Mouse (Mus musculus) fibroblast of lung, adult 2 months (primary cell): ENCODE data around the gene Soat2.

Experiments
- DNase-seq: peaks from one replicate; pipeline ENCODE4 v3.0.0-alpha.2; 2011; ENCODE audit warnings: low read depth

Gene Soat2

DNA sequence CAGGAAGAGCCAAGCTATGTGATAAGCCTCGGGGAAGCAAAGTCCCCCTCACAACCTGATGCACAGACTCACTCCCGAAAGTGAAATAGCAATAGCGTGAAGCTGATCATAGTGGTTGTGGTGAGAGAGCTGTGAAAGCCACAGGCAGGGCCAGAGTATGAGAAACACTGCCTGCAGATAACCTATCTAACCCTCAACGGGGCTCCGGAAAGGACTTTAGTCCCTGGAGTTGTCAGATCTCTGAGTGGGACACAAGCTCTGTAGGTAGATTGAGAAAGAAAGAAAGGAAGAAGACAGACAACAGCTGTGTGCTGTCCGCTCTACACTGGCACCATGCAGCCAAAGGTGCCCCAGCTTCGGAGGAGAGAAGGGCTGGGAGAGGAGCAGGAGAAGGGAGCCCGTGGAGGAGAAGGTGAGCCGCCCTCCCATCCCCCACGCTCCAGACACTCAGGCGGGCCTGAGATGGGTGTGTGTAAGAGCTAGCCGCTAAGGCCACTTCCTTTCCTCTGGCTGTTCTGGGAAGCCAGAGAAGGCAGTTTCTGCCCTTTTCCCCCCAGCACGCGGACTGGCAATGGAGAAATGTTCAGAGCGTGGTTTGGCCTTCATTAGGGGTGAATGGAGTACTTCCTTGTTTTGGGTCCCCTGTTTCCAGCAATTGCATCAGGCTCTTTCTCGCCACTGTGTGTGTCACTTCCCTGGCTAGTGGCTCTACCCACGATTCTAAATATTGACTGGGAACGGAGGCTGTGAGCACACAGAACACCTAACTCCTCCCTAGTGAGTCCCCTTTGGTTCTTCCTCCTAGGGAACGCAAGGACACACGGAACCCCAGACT lies at the start of gene Soat2:
TSS of gene Soat2 (plus strand) at position 226 of the 835 bp plus-strand sequence.
- peak; percentile 33 for DNase-seq

DNA sequence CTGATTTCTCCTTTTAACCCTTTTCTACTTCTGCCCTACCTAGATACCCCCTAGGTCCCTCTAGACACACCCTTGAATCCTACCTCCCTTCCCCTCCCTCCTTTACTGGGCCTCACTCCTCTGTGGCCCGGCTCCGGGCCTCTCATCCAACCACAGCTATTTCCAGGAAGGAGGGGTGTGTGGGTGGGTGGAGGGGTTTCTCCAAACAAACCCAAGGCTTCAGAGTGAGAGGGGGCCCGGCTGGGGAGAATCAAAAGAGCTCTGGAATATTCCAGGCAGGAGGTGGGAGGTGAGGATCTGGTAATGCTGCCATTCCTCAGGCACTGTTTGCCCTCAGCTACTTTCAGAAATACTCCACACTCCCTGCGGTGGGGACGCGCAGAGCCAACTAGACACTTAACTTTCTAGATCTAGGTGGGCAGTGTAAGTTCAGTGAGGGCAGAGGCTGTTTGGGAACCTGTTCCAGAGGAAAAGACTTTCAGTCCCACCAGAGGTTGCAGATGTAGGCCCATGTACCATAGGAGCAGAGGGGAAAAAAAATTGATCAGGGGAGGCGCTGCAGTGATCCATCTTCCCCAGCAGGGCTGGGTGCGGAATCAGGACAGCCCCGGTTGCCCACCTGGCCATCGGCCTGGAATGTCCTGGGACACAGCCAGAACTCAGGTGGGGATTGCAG lies 49.2 kb upstream of the Soat2 start:
- DNase-seq, result no peak

DNA sequence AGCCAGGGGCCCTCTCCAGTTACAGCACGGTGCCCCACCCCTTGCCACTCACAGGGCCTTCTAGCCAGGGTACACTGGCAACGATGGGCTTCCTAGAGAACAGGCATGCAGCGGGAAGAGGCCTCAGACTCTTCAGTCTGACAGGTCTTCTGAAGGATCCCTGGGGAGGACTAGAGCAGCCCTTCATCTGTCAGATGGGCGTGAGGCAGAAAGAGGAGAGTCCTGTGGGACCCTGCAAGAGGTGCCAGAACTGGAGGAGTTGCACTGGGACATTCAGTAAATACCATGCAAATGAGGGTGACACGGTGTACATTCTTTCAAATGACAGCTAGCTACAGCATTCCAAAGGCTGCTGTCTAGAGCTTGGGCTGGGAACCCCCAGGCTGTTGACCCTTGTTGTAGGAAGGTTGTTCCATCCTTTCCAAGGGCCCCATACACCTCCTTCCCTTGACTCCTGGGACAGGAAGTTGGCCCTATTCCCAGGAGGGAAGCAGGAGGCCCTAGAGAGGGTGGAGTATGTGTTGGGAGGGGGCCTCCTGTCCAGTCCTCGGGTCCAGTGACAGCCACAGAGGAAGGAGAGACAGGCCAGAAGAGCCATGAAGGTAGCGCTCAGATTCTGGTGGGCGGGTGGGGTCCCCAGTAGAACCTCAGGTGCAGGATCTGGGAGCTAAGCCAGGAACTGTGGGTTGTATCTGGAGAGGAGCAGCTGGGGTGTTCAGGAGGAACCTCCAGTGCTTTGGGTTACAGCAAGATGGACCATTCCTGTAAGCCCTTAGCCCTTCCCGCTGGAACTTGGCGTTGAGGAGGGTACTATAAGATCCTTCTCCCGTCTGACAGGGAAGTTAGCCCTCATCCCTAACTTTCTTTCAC lies 48.4 kb upstream of the Soat2 start:
- DNase-seq, result no peak

DNA sequence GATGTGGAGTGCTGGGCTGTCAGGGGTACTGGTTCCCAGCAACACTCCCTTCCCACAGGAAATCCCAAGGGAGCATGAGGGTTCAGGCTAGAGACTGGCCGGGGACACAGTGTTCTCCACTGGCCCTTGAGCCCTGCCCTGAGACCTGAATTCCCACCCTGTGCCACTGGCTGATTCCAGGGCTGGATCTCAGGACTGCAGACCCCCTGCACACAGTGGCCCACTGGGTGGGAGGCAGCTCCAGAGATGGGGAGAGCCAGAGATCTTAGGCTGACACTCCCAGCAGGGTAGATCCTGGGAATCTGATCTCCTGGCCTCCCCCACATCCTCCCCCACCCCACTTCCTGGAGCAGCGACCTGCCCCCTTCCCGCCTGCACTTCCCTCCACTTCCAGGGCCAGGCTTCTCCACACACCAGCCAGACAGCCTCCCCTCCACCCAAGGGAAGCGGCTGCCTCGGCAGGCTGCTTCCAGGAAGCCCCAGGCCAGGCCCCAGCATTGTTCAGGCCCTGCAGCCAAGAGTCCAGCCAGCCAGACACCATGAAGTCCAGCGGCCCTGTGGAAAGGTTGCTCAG lies 47.7 kb upstream of the Soat2 start:
- no peak for DNase-seq

DNA sequence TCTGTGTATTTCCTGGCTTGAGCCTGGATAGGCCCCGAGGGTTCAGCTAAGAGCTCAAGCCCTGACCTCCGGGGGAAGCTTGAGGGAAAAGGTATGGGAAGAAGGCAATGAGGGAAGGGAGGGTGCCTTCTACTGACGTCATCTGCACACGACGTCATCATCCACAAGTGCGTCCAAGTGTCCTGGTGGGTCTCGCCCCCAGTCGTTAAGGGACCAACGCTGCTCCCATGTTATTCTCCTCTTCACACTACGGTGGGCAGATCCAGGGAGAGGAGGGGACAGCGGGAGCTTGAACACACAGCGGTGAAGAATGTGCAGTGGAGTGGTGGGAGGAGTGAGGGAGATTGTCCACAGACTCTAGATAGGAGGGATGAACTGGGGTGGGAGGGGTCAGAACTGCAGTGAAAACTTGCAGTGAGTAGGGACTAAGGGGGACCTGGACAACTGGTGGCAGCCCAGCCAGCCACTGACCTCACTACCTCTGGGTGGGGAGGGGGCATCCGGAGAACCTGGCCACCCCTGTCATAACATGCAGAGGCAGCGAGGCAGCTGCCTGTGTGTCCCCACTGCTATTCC lies 46.9 kb upstream of the Soat2 start:
- DNase-seq, result no peak

DNA sequence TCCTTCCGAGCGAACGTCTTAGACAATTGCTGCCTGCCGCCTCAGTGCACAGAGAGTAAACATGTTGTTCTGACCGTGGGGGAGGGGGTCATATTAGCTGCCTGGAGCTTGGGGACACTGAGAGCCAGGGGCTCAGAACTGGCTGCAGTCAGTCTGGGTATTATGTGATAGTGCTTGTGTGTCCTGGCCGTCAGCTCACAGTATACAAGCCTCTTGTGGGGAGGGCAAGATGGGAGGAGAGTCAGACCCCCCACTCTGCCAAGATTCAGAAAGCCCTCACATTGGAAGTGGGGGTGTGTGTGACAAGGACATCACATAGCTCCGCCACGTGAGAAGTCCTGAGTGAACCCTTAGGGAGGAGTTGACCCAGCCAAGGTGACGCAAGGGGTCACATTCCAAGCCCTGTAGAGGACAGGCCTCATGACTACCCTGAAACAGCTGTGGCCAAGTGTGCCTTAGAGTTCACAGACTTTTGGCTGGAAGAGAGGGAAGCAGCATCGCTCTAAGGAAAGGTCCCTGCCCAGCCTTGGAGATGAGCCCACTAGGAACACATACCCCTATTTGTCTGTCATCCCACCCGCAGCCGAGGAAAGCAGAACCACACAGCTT lies 46.3 kb upstream of the Soat2 start:
- peak; percentile 79 for DNase-seq

DNA sequence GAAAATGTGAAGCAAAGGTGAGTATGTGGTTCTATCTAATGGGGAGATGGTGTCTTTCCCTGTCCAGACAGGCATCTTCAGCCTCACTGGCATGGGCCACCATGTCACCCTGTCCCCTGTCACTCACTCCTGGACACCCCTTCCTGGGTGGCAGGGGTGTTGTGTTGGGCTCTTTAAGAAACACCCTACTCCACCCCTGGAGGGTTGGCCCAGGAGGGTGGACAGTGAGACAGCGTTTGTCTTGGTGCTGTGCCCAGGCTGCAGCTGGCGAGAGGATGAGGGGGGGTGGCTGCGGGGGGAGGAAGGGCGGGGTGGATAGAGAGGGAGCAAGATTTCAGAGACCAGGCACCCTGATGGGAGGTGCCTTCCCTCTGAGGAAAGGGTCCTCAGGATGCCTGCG lies 45.0 kb upstream of the Soat2 start:
- no peak for DNase-seq

DNA sequence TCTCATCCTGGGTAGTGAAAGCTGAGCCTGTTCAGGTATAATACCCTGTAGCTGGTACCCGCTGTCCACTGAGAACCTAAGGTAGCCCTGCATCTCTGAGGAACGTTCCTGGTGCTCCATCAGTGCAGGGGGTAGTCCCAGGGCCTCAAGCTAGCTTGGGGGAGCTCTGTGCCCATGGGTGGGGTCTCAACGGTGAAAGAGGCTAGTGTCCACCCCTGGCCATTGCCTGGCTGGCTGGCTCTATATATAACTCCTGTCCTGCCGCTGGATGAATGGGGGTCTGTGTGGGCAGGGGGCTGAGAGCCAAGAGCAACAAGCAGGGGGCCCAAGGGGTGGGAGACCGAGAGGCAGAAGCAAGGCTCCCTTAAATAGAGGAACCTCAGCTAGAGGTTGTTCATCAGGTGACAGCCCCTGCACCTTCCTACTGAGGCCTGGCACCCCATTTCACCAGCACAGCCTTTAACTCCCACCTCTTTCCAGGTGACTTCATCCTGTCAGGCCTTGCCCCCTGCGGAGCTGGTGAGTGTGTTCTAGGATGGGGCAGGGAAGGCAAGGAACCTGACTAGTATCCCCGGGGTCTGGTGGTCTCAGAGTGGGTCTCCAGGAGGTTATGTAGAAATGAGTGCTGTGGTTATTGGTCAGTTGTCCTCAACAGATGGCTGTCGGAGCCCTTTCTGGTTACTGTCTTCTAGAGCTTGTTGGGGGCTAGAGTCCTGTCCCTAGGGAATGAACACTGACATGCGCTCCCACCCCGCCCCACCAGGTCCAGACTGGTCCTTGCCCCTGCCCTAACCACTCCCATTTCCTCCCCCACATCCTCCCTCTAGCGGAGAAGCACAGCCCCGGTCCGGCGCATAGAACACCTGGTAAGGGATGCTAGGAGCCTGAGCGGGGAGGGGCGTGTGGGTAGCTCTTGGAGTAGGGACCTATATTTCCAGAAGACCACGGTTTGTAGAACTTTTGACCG lies 44.3 kb upstream of the Soat2 start:
- no peak for DNase-seq

DNA sequence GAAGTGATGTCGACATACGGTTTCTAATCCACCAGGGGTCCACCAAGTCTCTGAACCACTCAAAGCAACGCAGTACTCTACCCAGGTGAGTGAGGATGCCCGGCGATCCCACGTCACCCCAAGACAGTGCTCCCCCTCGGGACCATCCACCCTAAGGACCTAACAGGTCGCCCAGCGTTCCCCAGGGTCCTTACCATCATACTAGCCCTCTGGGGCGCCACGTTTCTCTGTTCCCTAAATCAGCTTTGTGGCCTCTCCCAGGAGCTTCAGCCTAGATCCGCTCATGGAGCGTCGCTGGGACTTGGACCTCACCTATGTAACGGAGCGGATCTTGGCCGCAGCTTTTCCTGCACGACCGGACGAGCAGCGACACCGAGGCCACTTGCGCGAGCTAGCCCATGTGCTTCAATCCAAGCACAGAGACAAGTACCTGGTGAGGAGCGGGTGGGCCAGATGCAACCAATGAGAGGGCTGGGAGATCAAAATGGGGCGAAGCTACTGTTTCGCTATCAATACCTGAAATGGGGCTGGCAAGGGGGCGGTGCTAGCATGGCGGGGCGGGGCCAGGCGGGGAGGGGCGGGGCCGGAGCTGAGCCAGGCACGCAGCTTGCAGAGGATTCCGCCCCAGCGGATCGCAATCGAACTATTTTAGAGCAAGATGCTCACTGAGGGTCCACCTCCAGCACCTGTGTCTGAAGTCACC lies 43.4 kb upstream of the Soat2 start:
- DNase-seq, result no peak

DNA sequence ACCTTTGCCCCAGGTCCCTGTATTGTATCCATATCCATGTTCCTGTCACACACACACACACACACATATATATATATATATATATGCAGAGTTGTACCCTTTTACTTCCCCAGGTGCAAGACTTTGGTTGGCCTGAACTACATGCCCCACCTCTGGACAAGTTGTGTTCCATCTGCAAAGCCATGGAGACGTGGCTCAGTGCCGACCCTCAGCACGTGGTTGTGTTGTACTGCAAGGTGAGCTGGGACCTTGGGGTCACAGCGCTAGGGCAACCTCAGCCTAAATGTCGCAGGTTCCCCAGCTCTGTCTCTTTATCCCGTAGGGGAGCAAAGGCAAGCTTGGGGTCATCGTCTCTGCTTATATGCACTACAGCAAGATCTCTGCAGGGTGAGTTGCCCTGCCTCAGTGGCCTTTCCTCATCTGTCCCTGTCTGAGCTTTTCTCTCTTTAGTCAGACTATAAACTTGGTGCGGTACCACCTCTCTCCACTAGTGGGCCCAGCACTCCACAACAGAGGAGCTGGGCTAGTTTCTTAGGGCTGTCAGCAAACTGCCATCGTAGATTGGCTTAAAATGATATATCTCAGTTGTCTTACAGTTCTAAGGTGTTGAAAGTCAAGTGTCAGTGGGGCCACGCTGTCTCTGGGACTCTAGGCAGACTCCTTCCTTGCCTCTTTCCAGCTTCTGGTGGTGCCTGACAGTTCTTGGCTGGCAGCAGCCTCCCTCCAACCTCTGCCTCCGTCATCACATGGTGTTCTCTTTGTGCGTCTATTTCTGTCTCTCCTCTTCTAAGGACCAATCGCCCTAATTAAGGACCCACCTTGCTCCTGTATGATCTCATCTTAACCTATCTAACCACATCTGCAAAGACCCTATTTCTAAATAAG lies 42.4 kb upstream of the Soat2 start:
- DNase-seq, result no peak

DNA sequence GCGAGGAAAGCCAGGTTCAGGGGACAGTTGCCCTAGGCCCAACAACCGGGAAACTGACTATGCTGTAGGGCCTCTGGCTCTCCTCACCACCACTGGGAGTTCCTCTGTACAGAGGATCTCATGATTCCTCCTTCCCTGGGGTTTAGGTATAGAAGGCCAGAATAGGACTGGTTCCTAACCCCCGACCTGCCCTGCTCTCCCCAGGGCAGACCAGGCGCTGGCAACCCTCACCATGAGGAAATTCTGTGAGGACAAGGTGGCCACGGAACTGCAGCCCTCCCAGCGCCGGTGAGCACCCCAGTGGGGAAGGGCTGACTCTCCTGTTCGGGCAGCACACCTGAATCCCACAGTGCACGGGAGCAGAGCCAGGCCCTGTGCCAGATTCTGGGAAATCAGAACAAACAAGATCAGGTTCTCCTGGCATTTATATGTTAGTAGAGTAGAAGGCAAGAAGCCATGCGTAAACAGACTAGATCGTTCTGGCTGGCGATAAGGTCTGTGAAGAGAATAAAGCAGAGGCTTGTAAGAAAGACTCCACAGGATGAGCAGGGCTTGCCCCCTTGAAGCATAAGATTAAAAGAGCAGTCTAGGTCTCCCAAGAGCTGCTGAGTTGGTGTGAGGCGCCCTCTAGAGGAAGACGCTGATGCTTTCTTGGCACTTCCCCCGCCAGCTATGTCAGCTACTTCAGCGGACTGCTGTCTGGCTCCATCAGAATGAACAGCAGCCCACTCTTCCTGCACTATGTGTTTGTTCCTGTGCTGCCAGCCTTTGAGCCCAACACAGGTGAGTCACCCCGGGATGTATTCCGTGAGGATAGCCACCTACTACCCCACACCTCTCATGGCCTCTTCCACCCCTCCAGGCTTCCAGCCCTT lies 41.4 kb upstream of the Soat2 start:
- no peak for DNase-seq

DNA sequence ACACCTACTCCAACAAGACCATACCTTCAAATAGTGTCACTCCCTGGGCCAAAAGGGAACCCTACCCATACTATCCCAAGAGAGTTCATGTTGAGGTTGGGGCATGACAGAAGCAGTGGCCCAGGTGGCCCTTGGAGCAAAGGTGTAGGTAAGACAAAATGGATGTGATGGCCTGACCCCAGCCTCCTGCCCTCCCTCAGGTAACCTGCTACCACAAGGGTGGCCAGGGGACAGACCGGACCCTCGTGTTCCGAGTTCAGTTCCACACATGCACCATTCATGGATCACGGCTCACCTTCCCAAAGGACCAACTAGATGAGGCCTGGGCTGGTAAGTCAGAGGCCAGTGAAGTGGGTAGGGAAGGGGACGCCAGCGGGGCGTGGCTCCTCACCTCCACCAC lies 40.1 kb upstream of the Soat2 start:
- DNase-seq, result no peak

DNA sequence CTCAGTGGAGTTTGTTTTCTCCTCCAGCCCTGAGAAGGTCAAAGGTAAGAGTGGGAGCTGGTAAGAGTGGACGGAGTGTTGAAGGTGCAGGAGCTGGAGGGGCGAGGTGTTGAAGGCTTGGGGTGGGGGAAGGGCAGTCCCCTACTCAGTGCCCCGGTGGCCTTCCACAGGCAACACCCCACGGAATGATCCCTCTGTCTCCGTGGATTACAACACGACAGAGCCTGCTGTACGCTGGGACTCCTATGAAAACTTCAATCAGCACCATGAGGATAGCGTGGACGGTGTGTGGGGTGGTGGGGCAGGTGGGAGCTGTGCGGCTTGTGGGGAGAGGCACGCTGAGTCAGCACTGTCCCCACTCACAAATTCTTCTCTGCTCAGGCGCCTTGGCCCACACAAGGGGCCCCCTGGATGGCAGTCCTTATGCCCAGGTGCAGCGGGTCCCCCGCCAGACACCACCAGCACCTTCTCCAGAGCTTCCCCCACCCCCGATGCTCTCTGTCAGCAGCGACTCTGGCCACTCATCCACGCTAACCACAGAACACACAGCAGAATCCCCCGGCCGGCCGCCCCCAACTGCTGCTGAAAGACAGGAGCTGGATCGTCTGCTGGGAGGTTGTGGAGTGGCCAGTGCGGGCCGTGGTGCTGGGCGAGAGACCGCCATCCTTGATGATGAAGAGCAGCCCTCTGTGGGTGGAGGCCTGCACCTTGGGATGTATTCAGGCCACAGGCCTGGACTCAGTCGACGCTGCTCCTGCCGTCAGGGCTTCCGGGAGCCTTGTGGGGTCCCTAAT lies 39.4 kb upstream of the Soat2 start:
- no peak for DNase-seq

DNA sequence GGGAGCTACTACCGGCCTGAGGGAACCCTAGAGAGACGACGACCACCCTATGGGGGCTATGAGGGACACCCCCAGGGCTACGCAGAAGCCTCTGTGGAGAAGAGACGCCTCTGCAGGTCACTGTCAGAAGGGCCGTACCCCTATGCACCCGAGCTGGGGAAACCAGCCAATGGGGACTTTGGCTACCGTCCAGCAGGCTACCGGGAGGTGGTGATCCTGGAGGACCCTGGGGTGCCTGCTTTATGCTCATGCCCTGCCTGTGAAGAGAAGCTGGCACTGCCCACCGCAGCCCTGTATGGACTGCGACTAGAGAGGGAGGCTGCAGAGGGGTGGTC lies 38.9 kb upstream of the Soat2 start:
- DNase-seq, result no peak

DNA sequence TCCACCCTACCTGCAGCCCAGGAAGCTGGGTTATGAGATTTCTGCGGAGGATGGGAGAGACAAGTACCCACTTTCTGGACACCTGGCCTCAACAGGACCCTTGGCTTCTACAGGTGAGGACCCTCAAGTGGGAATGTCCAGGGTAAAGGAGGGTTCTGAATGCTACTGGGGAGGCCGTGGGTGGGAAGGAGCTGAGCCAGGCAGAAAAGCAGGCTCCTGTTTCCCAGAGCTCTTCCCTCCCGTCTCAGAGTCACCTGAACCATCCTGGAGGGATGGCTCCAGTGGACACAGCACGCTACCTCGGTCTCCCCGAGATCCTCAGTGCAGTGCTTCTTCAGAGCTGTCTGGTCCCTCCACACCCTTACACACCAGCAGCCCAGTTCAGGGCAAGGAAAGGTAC lies 38.1 kb upstream of the Soat2 start:
- no peak for DNase-seq

DNA sequence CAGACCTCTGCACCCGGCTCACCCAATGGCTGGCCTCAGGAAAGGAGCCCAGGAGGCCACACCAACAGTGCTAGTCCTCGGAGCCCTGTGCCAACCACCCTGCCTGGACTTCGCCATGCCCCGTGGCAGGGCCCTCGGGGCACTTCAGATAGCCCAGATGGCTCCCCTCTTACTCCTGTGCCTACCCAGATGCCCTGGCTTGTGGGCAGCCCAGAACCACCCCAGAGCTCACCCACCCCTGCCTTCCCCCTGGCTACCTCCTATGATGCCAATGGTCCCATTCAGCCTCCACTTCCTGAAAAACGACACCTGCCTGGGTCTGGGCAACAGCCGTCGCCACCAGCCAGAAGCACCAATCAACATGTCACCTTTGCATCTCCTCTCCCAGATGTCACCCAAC lies 37.5 kb upstream of the Soat2 start:
- no peak for DNase-seq

DNA sequence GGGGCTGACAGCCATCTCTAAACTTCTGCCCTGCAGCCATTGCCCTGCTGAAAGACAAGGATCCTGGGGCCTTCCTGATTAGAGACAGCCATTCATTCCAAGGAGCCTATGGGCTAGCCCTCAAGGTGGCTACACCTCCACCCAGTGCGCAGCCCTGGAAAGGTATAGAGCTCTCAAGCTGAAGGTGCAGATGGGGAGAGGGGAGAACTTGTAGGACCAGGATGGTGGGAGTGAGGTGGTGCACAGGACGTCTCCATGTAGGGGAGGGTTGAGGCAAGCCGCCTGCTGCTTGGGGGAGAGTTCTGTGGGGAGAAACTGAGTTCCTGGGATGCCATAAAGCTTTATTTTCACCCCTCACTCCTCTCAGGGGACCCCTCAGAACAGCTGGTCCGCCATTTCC lies 36.7 kb upstream of the Soat2 start:
- DNase-seq, result no peak
